Mouse (Mus musculus) heart, embryonic 13.5 days (tissue): Measurements from ENCODE around the gene 4930579G24Rik. TPM values are rescaled to one million over a fixed set of nuclear protein-coding genes. Genes with fewer than 3 reads are reported as not detected.

Experiments
- ATAC-seq: fragments of 200-750 bp; cut with Nextera tagmentation; 2 replicates; pipeline ENCODE4 v1.8.0; 2017; ENCODE audit warnings: moderate TSS enrichment; ENCODE audit not compliant: insufficient number of reproducible peaks, low FRiP score, low TSS enrichment; ENCODE audit errors: extremely low read depth
- H3K27ac ChIP-seq: fragments of 300-500 bp; sonication (generic); replicated peaks from 2 replicates; pipeline ENCODE4 v1.5.1; 2015; ENCODE audit warnings: moderate library complexity, mild to moderate bottlenecking, inconsistent platforms
- H3K27me3 ChIP-seq: fragments of 300-500 bp; sonication (generic); replicated peaks from 2 replicates; pipeline ENCODE4 v1.6.1; 2015; ENCODE audit warnings: mild to moderate bottlenecking, inconsistent platforms
- H3K36me3 ChIP-seq: fragments of 300-500 bp; sonication (generic); 2 replicates; pipeline ENCODE4 v1.6.1; 2015; ENCODE audit warnings: mild to moderate bottlenecking, inconsistent platforms
- H3K4me1 ChIP-seq: fragments of 300-500 bp; sonication (generic); 2 replicates; pipeline ENCODE4 v1.6.1; 2015; ENCODE audit warnings: inconsistent platforms
- H3K4me2 ChIP-seq: fragments of 300-500 bp; sonication (generic); 2 replicates; pipeline ENCODE4 v1.6.1; 2015; ENCODE audit warnings: inconsistent platforms, mild to moderate bottlenecking, moderate library complexity
- H3K4me3 ChIP-seq: fragments of 300-500 bp; sonication (generic); 2 replicates; pipeline ENCODE4 v1.5.1; 2015; ENCODE audit warnings: moderate library complexity, mild to moderate bottlenecking, inconsistent platforms
- H3K9ac ChIP-seq: fragments of 300-500 bp; sonication (generic); 2 replicates; pipeline ENCODE4 v1.6.1; 2015; ENCODE audit warnings: inconsistent platforms, mild to moderate bottlenecking, moderate library complexity
- H3K9me3 ChIP-seq: fragments of 300-500 bp; sonication (generic); 2 replicates; pipeline ENCODE4 v1.6.1; 2016; ENCODE audit warnings: inconsistent platforms
- WGBS: fragments of 180-500 bp; shearing (Covaris S2); methylation state at CpG from one replicate; pipeline ENCODE4 v1.1.7; 2015; ENCODE audit warnings: mixed read lengths; 5-methylcytosine and 5-hydroxymethylcytosine counted together
- polyA plus RNA-seq: library from polyadenylated mRNA; unstranded; fragments of >200 nt; fragmentation: Nextera tagmentation; extraction: Ambion mirVana; gene quantifications from 2 replicates; pipeline ENCODE4 v1.2.1, GENCODE M21; 2015

4930579G24Rik gene
- 21.1 and 23.9 TPM in 2 replicates for polyA plus RNA-seq

GRCm38 (mm10) chr3:79628561-79629415 lies at the start of gene 4930579G24Rik:
Gene 4930579G24Rik (plus strand): TSS chr3:79629079.
- Histone ChIP-seq H3K36me3 (peaks cover 26% of the 10 kb centered on the region), H3K4me1 (peaks cover 17% of the 10 kb centered on the region), H3K9ac (peak within 1 kb of the TSS; percentile 90), H3K27ac (peak within 1 kb of the TSS; percentile 92), H3K27me3 (no peaks in the 10 kb centered on the region), H3K9me3 (0 out of 2 replicates have a peak, but pooled peaks cover 2% of the 10 kb centered on the region), H3K4me2 (peak within 1 kb of the TSS; percentile 74), H3K4me3 (peak within 1 kb of the TSS; percentile 80)
- ATAC-seq = peak; percentile 98
- WGBS = under 1% methylated on average over 60 of the region's 60 CpGs

- ATAC-seq = no peak
These were observed 48.8 kb upstream of the 4930579G24Rik start for GRCm38 (mm10) chr3:79579891-79580575.

GRCm38 (mm10) chr3:79586804-79587203 lies 42.1 kb upstream of the 4930579G24Rik start:
- peaks cover 4% of the 10 kb centered on the region for H3K4me1 ChIP-seq
- H3K27me3 ChIP-seq = no peaks in the 10 kb centered on the region
- H3K4me2 ChIP-seq = 0 out of 2 replicates have a peak overlapping the region, but pooled peaks have one; percentile 27
- no peak overlapping the region for H3K4me3 ChIP-seq
- H3K27ac ChIP-seq = no peak overlapping the region
- ATAC-seq = no peak; the same call in 1 of the 2 replicates
- H3K9ac ChIP-seq = no peak overlapping the region
- whole genome bisulfite sequencing = 3% methylated on average over 6 of the region's 6 CpGs
- no peaks in the 10 kb centered on the region for H3K9me3 ChIP-seq
- H3K36me3 ChIP-seq = no peaks in the 10 kb centered on the region

More at GRCm38 (mm10) chr3:79579891-79580575, 48.8 kb upstream of the 4930579G24Rik start:
- 57% methylated on average over 5 of the region's 5 CpGs for WGBS
- Histone ChIP-seq H3K36me3 (no peaks in the 10 kb centered on the region), H3K4me1 (peaks cover 9% of the 10 kb centered on the region), H3K27me3 (no peaks in the 10 kb centered on the region), H3K27ac (no peak overlapping the region), H3K9me3 (no peaks in the 10 kb centered on the region), H3K9ac (no peak overlapping the region), H3K4me2 (no peak overlapping the region), H3K4me3 (no peak overlapping the region)

GRCm38 (mm10) chr3:79589671-79590070 lies 39.2 kb upstream of the 4930579G24Rik start:
- no peak for ATAC-seq
- Histone ChIP-seq H3K4me1 (peaks cover 17% of the 10 kb centered on the region), H3K27me3 (no peaks in the 10 kb centered on the region), H3K9me3 (no peaks in the 10 kb centered on the region), H3K4me3 (no peak overlapping the region), H3K36me3 (peaks cover 13% of the 10 kb centered on the region), H3K9ac (no peak overlapping the region), H3K27ac (no peak overlapping the region), H3K4me2 (no peak overlapping the region)
- WGBS = 78% methylated on average over 2 of the region's 2 CpGs

- Histone ChIP-seq H3K36me3 (peaks cover 26% of the 10 kb centered on the region), H3K27ac (peak within 1 kb of the TSS; percentile 85), H3K27me3 (no peaks in the 10 kb centered on the region), H3K9ac (peak within 1 kb of the TSS; percentile 88), H3K4me1 (peaks cover 17% of the 10 kb centered on the region), H3K4me3 (peak within 1 kb of the TSS; percentile 91), H3K9me3 (no peaks in the 10 kb centered on the region), H3K4me2 (peak within 1 kb of the TSS; percentile 91)
- WGBS = 2% methylated on average over 63 of the region's 63 CpGs
- peak; percentile 77 for ATAC-seq
These were observed 37.8 kb upstream of the 4930579G24Rik start, which contains the start of gene Ppid for GRCm38 (mm10) chr3:79590863-79591792. Gene Ppid (plus strand): TSS chr3:79591342.

GRCm38 (mm10) chr3:79591793-79592471 lies 36.9 kb upstream of the 4930579G24Rik start:
- Histone ChIP-seq H3K4me2 (peak overlapping the region; percentile 91), H3K4me3 (peak overlapping the region; percentile 91), H3K36me3 (peaks cover 34% of the 10 kb centered on the region), H3K4me1 (peaks cover 17% of the 10 kb centered on the region), H3K27me3 (no peaks in the 10 kb centered on the region), H3K9ac (peak overlapping the region; percentile 88), H3K27ac (peak overlapping the region; percentile 85), H3K9me3 (no peaks in the 10 kb centered on the region)
- no peak for ATAC-seq
- 2% methylated on average over 15 of the region's 15 CpGs for WGBS

- peaks cover 17% of the 10 kb centered on the region for H3K4me1 ChIP-seq
- no peak overlapping the region for H3K4me2 ChIP-seq
- WGBS = 73% methylated on average over 7 of the region's 7 CpGs
- no peaks in the 10 kb centered on the region for H3K27me3 ChIP-seq
- H3K4me3 ChIP-seq = no peak overlapping the region
- no peak overlapping the region for H3K9ac ChIP-seq
- H3K36me3 ChIP-seq = peaks cover 67% of the 10 kb centered on the region
- ATAC-seq = no peak
- no peak overlapping the region for H3K27ac ChIP-seq
- H3K9me3 ChIP-seq = no peaks in the 10 kb centered on the region
These were observed 33.4 kb upstream of the 4930579G24Rik start for GRCm38 (mm10) chr3:79595468-79595867.

GRCm38 (mm10) chr3:79609886-79610285 lies 19.0 kb upstream of the 4930579G24Rik start:
- Histone ChIP-seq H3K4me2 (no peak overlapping the region), H3K4me3 (no peak overlapping the region), H3K27me3 (no peaks in the 10 kb centered on the region), H3K9ac (no peak overlapping the region), H3K36me3 (peaks cover 84% of the 10 kb centered on the region), H3K27ac (no peak overlapping the region), H3K4me1 (no peaks in the 10 kb centered on the region), H3K9me3 (peaks cover 3% of the 10 kb centered on the region; the same call in 1 of the 2 replicates)
- WGBS = 87% methylated on average over 2 of the region's 2 CpGs
- ATAC-seq = no peak

- Histone ChIP-seq H3K4me2 (peak overlapping the region; percentile 74), H3K27me3 (no peaks in the 10 kb centered on the region), H3K27ac (peak overlapping the region; percentile 92), H3K36me3 (peaks cover 21% of the 10 kb centered on the region), H3K9me3 (no peaks in the 10 kb centered on the region), H3K4me1 (peaks cover 17% of the 10 kb centered on the region), H3K4me3 (peak overlapping the region; percentile 80), H3K9ac (peak overlapping the region; percentile 87)
- no peak for ATAC-seq
- 19% methylated on average over 10 of the region's 10 CpGs for WGBS
These were observed 1.2 kb upstream of the 4930579G24Rik start for GRCm38 (mm10) chr3:79627484-79628181.

- under 1% methylated on average over 9 of the region's 9 CpGs for WGBS
- Histone ChIP-seq H3K4me1 (peaks cover 17% of the 10 kb centered on the region), H3K9me3 (no peaks in the 10 kb centered on the region), H3K4me3 (peak overlapping the region; percentile 80), H3K27me3 (no peaks in the 10 kb centered on the region), H3K27ac (peak overlapping the region; percentile 92), H3K9ac (peak overlapping the region; percentile 87), H3K4me2 (peak overlapping the region; percentile 74), H3K36me3 (peaks cover 23% of the 10 kb centered on the region)
- peak; percentile 11; the same call in 1 of the 2 replicates for ATAC-seq
These were observed 708 bp upstream of the 4930579G24Rik start for GRCm38 (mm10) chr3:79628182-79628560.
